Mouse (Mus musculus): ENCODE measurements around the gene Dync1h1. TPM values are rescaled to one million over a fixed set of nuclear protein-coding genes. Genes with fewer than 3 reads are reported as not detected.

The Dync1h1 gene
- total RNA-seq, 2 experiments from 2014 or later: 280 to 298 TPM

- TF ChIP-seq CTCF (conservative IDR thresholded peaks at IDR 0.05): no peak
- DNase-seq (ENCODE audit: low spot score in 2 of 2): no peak
- Histone ChIP-seq H3K27ac (no peak overlapping the region), H3K4me3 (no peak overlapping the region)
These were observed 28.8 kb downstream of the Dync1h1 start for GRCm38 (mm10) chr12:110630056-110630455.

GRCm38 (mm10) chr12:110636293-110636692 lies 35.0 kb downstream of the Dync1h1 start:
- DNase-seq (ENCODE audit: low spot score in 2 of 2): no peak
- TF ChIP-seq CTCF (conservative IDR thresholded peaks at IDR 0.05): no peak
- Histone ChIP-seq H3K27ac (no peak overlapping the region), H3K4me3 (no peak overlapping the region)

- H3K27ac ChIP-seq: no peak overlapping the region
- no peak overlapping the region for H3K4me3 ChIP-seq
- TF ChIP-seq CTCF (conservative IDR thresholded peaks at IDR 0.05): no peak
- no peak for DNase-seq (ENCODE audit: low spot score in 2 of 2)
These were observed 36.4 kb downstream of the Dync1h1 start for GRCm38 (mm10) chr12:110637507-110638114.

- peak overlapping the region; percentile 53; the same call in 1 of the 2 replicates for H3K27ac ChIP-seq
- H3K4me3 ChIP-seq: no peak overlapping the region
- DNase-seq (ENCODE audit: low spot score in 2 of 2): peak in 1 of 2 experiments; percentile 26
- TF ChIP-seq CTCF (conservative IDR thresholded peaks at IDR 0.05): peak; percentile 70
These were observed 49.0 kb downstream of the Dync1h1 start for GRCm38 (mm10) chr12:110650241-110650641.

- Histone ChIP-seq H3K4me3 (no peak overlapping the region), H3K27ac (no peak overlapping the region)
- DNase-seq (ENCODE audit: low spot score in 2 of 2): no peak
- TF ChIP-seq CTCF (conservative IDR thresholded peaks at IDR 0.05): no peak
These were observed 50.2 kb downstream of the Dync1h1 start for GRCm38 (mm10) chr12:110651464-110651863.

- no peak; the same call in 1 of the 2 replicates for TF ChIP-seq CTCF (conservative IDR thresholded peaks at IDR 0.05)
- no peak for DNase-seq (ENCODE audit: low spot score in 2 of 2)
- H3K4me3 ChIP-seq: no peak overlapping the region
- no peak overlapping the region; the same call in 1 of the 2 replicates for H3K27ac ChIP-seq
These were observed 60.5 kb downstream of the Dync1h1 start for GRCm38 (mm10) chr12:110661746-110662145.

GRCm38 (mm10) chr12:110667466-110668077 lies 66.3 kb downstream of the Dync1h1 start:
- no peak for DNase-seq (ENCODE audit: low spot score in 2 of 2)
- H3K4me3 ChIP-seq: no peak overlapping the region
- no peak overlapping the region for H3K27ac ChIP-seq
- peak; percentile 29 for TF ChIP-seq CTCF (conservative IDR thresholded peaks at IDR 0.05)

GRCm38 (mm10) chr12:110674243-110674642 lies 73.0 kb downstream of the Dync1h1 start:
- no peak for DNase-seq (ENCODE audit: low spot score in 2 of 2)
- TF ChIP-seq CTCF (conservative IDR thresholded peaks at IDR 0.05): peak; percentile 72
- H3K4me3 ChIP-seq: no peak overlapping the region
- H3K27ac ChIP-seq: no peak overlapping the region

GRCm38 (mm10) chr12:110681191-110681590 lies 79.9 kb downstream of the Dync1h1 start:
- TF ChIP-seq CTCF (conservative IDR thresholded peaks at IDR 0.05): no peak
- H3K27ac ChIP-seq: no peak overlapping the region
- no peak for DNase-seq (ENCODE audit: low spot score in 2 of 2)
- no peak overlapping the region for H3K4me3 ChIP-seq

GRCm38 (mm10) chr12:110681878-110682277 lies 80.6 kb downstream of the Dync1h1 start:
- Histone ChIP-seq H3K27ac (no peak overlapping the region), H3K4me3 (no peak overlapping the region)
- DNase-seq (ENCODE audit: low spot score in 2 of 2): no peak
- TF ChIP-seq CTCF (conservative IDR thresholded peaks at IDR 0.05): no peak

GRCm38 (mm10) chr12:110682561-110683299 lies 81.5 kb downstream of the Dync1h1 start, which contains the start of gene 1700001K19Rik:
1700001K19Rik (minus strand) TSS chr12:110682619.
- no peak for DNase-seq (ENCODE audit: low spot score in 2 of 2)
- TF ChIP-seq CTCF (conservative IDR thresholded peaks at IDR 0.05): no peak
- H3K27ac ChIP-seq: no peak within 1 kb of the TSS
- H3K4me3 ChIP-seq: no peak within 1 kb of the TSS

GRCm38 (mm10) chr12:110683580-110683979 lies 82.3 kb downstream of the Dync1h1 start:
- no peak for TF ChIP-seq CTCF (conservative IDR thresholded peaks at IDR 0.05)
- Histone ChIP-seq H3K27ac (no peak overlapping the region), H3K4me3 (no peak overlapping the region)
- no peak for DNase-seq (ENCODE audit: low spot score in 2 of 2)
